Mouse (Mus musculus) kidney, adult 8-10 months (tissue): ENCODE measurements around the gene Trp53i13.

Experiments used
- DNase-seq, 2 experiments: peaks; one replicate each; pipeline ENCODE4 v3.0.0; 2022

The Trp53i13 gene

DNA sequence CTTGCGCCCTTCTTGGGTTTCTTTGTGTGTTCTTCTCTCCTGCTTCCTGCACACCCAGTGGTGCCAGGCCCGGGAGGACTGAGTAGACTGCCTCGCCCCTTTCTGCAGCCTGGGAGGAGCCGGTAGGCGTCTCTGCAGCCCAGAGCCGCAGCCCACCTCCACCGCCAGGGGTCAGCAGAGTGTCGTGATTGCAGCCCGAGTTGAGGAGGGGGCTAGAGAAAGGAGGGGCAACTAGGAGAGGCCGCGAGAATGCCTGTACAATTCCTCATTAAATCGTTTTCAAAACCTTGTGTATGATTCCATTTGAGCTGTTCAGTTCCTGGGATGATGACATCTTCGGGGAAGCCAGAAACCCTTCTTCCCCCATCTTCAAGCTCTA lies 24.7 kb downstream of the Trp53i13 start:
- peak; percentile 80 to 88 for DNase-seq

GRCm38 (mm10) chr11:77490451-77490850 lies 25.3 kb downstream of the Trp53i13 start:
- DNase-seq = no peak

- peak in 1 of 2 experiments; percentile 67 for DNase-seq
Observed at GRCm38 (mm10) chr11:77489591-77490235, 26.1 kb downstream of the Trp53i13 start, which contains the start of gene Ankrd13b. Ankrd13b (minus strand) TSS chr11:77489678.

- DNase-seq = no peak
Observed at GRCm38 (mm10) chr11:77488771-77489581, 26.8 kb downstream of the Trp53i13 start.

DNA sequence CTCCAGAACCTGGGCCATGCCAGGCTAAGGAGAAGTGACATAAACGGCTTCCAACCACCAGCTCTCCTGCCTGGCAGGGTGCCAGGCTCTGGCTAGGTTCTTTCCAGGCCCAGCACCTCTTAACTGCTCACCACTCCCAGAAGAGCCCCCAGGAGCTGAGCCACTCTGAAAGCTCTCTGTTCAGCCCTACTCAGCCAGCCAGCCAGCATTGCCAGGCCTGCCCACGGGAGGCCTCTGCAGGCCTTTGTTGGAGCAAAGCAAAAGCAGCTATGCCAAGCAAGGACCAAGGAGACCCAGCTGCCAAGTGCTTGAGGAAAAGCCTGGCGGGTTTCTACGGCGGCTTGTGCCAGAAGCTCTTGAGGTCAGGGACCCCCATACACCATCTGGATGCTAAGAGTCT lies 29.0 kb downstream of the Trp53i13 start:
- DNase-seq = no peak

DNA sequence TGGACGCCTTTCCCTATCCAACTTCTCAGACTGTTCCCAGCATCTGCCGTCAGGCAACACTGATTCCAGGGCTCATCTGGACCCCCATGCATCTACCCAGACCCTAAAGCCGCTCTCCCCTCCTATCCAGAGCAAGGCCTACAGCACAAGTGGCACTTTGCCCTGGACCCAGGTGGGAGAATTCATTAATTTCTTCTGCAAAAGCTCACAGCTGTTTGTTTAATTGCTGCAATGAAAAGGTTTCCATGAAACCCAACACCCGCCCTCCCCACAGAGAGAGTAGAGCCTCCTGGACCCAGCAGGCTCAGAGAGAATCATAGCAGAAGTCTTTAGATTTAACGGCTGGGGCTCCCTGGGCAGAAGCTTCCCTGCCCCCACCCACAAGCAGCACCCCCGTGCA lies 30.6 kb downstream of the Trp53i13 start:
- DNase-seq = no peak

DNA sequence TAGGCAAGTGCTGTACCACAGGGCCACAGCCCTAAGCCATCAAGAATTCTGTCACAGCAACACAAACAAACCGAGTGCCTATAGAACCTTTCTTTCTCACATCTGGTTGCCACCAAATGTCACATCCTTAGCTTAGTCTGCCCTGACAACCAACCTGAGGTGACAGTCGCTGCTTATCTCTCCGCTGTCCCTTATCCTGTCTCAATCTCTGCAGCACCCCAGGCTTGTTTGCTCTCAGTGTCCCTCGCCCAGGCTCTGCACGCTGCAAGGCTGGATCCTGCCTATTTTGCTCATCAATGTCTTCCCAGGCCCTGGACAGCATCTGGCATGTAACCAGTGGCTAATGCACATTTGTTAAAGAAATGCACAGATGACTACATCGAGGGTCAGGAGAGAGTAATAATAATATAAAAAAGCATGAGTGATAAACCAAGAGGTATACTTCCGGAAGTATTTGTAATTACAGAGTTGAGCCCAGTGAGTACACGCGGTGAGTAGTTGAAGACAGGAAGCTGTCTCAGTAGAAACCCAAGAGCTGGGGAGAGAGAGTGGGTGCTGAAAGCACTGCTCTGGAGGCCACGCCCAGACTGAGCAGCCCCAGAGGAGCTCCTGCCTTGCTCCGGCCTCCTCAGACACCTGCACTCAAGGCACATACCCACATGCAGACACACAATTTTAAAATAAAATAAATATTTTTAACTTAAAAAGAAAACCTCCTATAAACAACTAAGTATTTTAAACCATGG lies 32.1 kb downstream of the Trp53i13 start:
- DNase-seq = no peak

DNA sequence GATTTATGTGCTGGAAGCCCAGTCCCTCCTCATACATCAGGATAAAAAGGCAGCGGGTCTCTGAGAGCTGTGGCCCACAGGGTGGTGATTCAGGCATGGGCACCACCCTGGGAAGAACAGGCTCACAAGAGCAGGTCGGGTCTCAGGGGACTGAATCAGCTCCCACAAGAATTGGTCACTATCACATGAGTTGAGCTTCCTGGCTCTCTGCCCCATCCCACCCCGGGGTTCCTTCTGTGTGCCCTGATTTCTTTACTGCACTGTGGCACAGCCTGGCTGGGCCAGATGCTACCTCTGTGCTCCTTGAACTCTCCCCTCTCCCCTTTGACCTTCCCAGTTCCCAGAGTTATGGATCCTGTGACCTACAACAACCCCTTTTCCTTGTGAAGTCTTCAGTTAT lies 32.7 kb downstream of the Trp53i13 start:
- no peak for DNase-seq

GRCm38 (mm10) chr11:77476895-77477294 lies 38.9 kb downstream of the Trp53i13 start:
- peak; percentile 28 to 48 for DNase-seq

DNA sequence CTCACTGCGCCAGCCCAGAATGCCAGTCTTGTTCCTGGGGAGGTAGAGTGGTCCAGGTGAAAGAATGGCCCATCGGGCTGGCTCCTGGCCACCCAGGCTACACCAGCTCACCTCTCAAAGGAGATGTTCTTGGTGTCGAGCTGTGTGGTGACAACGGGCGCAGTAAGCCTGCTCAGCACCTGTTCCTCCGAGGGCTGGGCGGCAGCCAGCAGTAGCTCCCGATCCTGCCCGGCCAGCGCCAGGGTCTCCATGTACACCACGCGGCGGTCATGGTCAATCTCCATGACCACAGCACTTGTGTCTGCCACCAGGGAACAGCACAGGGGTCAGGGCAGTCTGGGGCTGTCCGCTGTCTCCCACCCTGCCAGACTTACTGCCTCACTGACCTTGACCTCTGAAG lies 39.6 kb downstream of the Trp53i13 start:
- DNase-seq = no peak

- DNase-seq = no peak
Observed at GRCm38 (mm10) chr11:77472775-77473174, 43.0 kb downstream of the Trp53i13 start.

- DNase-seq = no peak
Observed at GRCm38 (mm10) chr11:77471407-77471806, 44.4 kb downstream of the Trp53i13 start.

DNA sequence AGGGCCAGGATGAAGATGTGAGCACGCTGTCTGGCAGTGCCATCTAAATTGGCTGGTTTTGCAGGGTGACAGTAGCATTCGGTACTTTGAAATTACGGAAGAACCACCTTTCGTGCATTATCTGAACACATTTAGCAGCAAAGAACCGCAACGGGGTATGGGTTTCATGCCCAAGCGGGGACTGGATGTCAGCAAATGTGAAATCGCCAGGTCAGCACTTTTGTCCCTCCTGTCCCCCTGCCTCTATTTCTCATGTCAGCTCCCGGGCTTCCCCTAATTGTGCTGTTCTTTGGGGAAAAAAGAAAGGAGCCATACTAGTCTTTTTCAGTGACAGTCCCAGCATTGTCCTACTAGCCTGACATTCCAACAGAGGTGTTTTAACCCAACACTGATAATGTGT lies 47.4 kb downstream of the Trp53i13 start:
- DNase-seq = no peak

- peak; percentile 60 to 81 for DNase-seq
Observed at GRCm38 (mm10) chr11:77467784-77468183, 48.0 kb downstream of the Trp53i13 start.

GRCm38 (mm10) chr11:77467157-77467556 lies 48.6 kb downstream of the Trp53i13 start:
- peak; percentile 75 to 82 for DNase-seq

DNA sequence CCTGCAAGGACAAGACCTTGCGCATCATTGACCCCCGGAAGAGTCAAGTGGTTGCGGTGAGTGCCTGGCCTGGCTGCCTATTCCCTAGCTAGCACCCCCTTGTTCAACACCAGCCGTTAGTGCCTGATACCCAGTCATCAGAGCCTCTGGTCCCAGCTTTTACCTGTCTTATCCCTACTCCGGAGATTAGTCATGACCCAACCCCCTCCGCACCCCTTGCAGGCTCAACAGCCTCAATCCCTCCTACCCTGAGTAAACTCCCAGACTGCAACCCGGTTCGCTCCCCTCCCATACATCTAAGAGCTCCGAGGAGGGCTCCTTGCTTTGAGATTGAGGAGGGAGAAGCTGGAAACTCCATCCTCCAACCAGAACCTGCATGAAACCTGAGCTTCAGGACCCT lies 49.2 kb downstream of the Trp53i13 start:
- DNase-seq = no peak

DNA sequence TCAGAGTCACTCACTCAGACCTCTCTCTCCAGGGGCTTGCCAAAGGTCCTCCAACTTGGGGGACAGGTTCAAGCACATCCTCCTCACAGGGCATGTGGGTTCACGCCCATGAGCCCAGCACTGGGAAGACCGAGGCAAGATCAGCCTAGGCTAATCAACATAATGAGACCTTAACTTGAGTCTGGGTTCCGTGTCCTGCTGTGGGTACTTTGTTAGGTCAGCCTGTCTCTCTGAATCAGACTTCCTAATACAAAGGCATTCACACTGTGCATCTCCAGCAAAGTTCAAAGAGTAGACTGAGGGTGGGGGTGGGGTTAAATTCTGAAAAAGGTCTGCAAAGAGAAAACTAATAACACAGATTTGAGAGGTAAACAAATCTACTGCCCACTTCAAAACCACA lies 50.7 kb downstream of the Trp53i13 start:
- no peak for DNase-seq

DNA sequence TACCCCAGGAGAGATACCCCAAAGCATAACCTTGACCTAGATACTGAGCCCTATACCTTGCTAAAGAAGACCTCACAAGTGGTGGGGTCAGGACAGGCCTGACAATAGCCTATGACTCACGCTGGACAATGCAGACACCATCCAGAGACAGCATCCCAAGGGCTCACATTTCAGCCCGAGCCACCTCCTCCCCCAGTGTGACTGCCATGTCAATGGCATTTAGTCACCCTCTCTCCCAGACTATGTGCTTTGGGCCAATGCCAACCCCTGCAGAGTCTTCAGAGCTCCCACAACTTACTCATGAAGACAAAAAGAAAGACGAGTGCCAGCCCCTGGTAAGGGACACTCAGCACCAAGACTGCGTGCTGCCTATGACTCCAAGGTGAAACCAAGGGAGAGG lies 51.1 kb downstream of the Trp53i13 start:
- no peak for DNase-seq

- no peak for DNase-seq
Observed at GRCm38 (mm10) chr11:77463786-77464185, 52.0 kb downstream of the Trp53i13 start.

DNA sequence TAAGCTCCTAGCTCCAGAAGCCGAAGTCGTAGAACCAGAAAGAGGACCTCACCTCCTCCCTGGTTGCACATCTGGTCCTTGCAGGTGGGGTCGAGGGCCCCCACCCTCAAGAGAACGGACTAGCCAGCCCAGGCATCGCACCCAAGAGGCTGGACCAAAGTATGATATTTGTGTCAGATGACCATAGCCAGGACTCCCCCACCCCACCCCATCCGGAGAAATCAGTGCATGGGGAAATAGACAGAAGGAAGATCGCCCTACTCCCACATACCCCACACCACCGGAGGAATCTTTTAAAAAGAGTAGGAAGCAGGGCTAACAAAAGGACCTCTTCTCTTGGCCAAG lies 52.7 kb downstream of the Trp53i13 start:
- no peak for DNase-seq

DNA sequence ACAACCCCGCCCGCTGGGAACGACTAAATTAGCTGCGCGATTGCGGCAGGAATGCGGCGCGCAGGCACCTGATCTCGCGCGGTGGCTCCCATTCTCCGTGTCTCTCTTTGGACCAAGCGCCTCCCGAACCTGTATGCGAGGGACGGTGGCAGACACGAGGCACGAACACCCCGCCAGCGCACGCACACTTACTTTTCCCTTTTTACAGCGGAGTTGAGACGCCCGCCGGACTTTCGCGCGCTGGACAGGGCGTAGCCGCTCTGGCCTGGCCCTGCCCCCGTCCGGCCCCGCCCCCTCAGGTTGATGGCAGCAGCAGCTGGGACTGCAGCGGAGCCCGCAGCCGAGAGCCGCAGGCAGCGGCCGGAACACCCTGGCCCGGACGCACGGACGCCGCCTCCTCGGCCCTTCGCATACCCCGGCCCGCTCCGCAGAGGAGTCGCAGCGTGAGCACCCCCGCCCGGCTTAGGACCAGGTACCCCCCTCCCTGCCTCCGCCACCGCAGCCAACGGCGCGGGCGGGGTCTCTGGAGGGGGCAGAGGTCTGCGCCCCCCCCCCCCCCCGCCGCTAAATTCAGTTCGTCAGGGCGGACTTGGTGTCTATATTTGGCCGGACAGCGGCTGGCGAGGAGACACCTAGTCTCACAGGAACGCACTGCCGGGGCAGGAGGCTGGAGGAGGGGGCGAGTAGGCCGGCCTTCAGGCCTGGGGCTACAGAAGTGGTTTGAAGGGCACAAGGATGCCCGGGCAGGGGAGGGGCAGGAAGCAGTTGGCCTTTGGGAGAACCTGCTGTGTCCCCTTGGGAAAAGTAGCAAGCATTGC lies 53.3 kb downstream of the Trp53i13 start, which contains the start of gene Coro6:
Gene Coro6, plus strand, starts transcription at position 129 of the 818 bp plus-strand sequence.
- peak; percentile 65 to 78 for DNase-seq

DNA sequence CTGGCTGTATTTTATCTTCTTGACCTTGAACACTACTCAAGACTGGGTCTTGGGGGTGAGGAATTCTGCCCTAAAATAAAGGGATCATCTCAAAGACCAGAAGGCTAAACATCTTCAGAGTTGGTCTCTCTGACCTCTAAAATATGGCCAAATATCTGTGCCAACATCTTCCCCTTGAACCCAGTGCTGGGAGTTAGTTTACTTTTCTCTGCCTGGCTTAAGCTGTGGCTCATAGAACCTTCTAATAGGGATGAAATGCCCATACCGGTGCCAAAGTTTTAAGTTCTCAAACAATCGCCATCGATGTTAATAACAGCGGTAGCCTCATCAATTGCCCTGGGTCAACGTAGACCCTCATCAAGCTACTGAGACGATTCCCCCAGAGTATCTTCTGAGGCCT lies 53.9 kb downstream of the Trp53i13 start:
- DNase-seq = no peak
